Mouse (Mus musculus): ENCODE results near the gene Ipo5. TPM values are rescaled to one million over a fixed set of nuclear protein-coding genes. Genes with fewer than 3 reads are reported as not detected.

Ipo5 gene
- polyA plus RNA-seq, 1 experiment from 2014 or later = 129 TPM

GRCm38 (mm10) chr14:120968723-120969122 is 57.7 kb downstream of the Ipo5 start:
- H3K4me1 ChIP-seq = peaks cover 2% of the 10 kb centered on the region; the same call in 1 of the 2 replicates
- 76% methylated on average over 4 of the region's 4 CpGs for WGBS
- no peak overlapping the region for H3K4me3 ChIP-seq
- no peak overlapping the region for H3K27ac ChIP-seq (replicated peaks)
- H3K27me3 ChIP-seq (replicated peaks; ENCODE audit: low read depth, poor library complexity, severe bottlenecking) = no peaks in the 10 kb centered on the region
- H3K36me3 ChIP-seq (replicated peaks) = no peaks in the 10 kb centered on the region
- no peaks in the 10 kb centered on the region for H3K9me3 ChIP-seq
- no peak for DNase-seq (ENCODE audit: low spot score)

- Histone ChIP-seq H3K27ac (replicated peaks) (no peak overlapping the region), H3K36me3 (replicated peaks) (no peaks in the 10 kb centered on the region), H3K4me3 (no peak overlapping the region), H3K27me3 (replicated peaks; ENCODE audit: low read depth, poor library complexity, severe bottlenecking) (no peaks in the 10 kb centered on the region), H3K4me1 (peaks cover 2% of the 10 kb centered on the region; the same call in 1 of the 2 replicates), H3K9me3 (no peaks in the 10 kb centered on the region)
- no peak for DNase-seq (ENCODE audit: low spot score)
- WGBS = 92% methylated on average over 3 of the region's 3 CpGs
Measured at GRCm38 (mm10) chr14:120969673-120970072, 58.6 kb downstream of the Ipo5 start.

GRCm38 (mm10) chr14:120970637-120971036 is 59.6 kb downstream of the Ipo5 start:
- DNase-seq (ENCODE audit: low spot score) = peak; percentile 28

GRCm38 (mm10) chr14:120971313-120971712 is 60.3 kb downstream of the Ipo5 start:
- no peaks in the 10 kb centered on the region for H3K27me3 ChIP-seq (replicated peaks; ENCODE audit: low read depth, poor library complexity, severe bottlenecking)
- H3K4me3 ChIP-seq = no peak overlapping the region
- no peaks in the 10 kb centered on the region; the same call in 1 of the 2 replicates for H3K4me1 ChIP-seq
- no peak overlapping the region for H3K27ac ChIP-seq (replicated peaks)
- no peaks in the 10 kb centered on the region for H3K9me3 ChIP-seq
- WGBS = 67% methylated on average over 6 of the region's 6 CpGs
- no peaks in the 10 kb centered on the region for H3K36me3 ChIP-seq (replicated peaks)
- no peak for DNase-seq (ENCODE audit: low spot score)

More at GRCm38 (mm10) chr14:120970637-120971036, 59.6 kb downstream of the Ipo5 start:
- 82% methylated on average over 8 of the region's 8 CpGs for WGBS
- Histone ChIP-seq H3K36me3 (replicated peaks) (no peaks in the 10 kb centered on the region), H3K9me3 (no peaks in the 10 kb centered on the region), H3K27ac (replicated peaks) (no peak overlapping the region), H3K27me3 (replicated peaks; ENCODE audit: low read depth, poor library complexity, severe bottlenecking) (no peaks in the 10 kb centered on the region), H3K4me1 (peaks cover 1% of the 10 kb centered on the region; the same call in 1 of the 2 replicates), H3K4me3 (no peak overlapping the region)

- Histone ChIP-seq H3K4me3 (no peak overlapping the region), H3K36me3 (replicated peaks) (no peaks in the 10 kb centered on the region), H3K9me3 (no peaks in the 10 kb centered on the region), H3K27ac (replicated peaks) (no peak overlapping the region), H3K4me1 (no peaks in the 10 kb centered on the region; the same call in 1 of the 2 replicates), H3K27me3 (replicated peaks; ENCODE audit: low read depth, poor library complexity, severe bottlenecking) (no peaks in the 10 kb centered on the region)
- peak; percentile 54 for DNase-seq (ENCODE audit: low spot score)
- 45% methylated on average over 3 of the region's 3 CpGs for WGBS
Measured at GRCm38 (mm10) chr14:120979559-120979958, 68.5 kb downstream of the Ipo5 start.

- no peak for DNase-seq (ENCODE audit: low spot score)
- Histone ChIP-seq H3K36me3 (replicated peaks) (no peaks in the 10 kb centered on the region), H3K27ac (replicated peaks) (no peak overlapping the region), H3K27me3 (replicated peaks; ENCODE audit: low read depth, poor library complexity, severe bottlenecking) (no peaks in the 10 kb centered on the region), H3K9me3 (no peaks in the 10 kb centered on the region), H3K4me1 (no peaks in the 10 kb centered on the region), H3K4me3 (no peak overlapping the region)
- 68% methylated on average over 6 of the region's 6 CpGs for WGBS
Measured at GRCm38 (mm10) chr14:120989126-120989525, 78.1 kb downstream of the Ipo5 start.

Other genes starting within 250 kb of the Ipo5 start
- 35.8 and 41.7 TPM in 2 replicates for gene Farp1, start 124.0 kb downstream of the Ipo5 start, polyA plus RNA-seq (2016; fragmentation: Nextera tagmentation; extraction: Ambion mirVana)